Mouse (Mus musculus): ENCODE measurements around the gene Ak5.

DNA sequence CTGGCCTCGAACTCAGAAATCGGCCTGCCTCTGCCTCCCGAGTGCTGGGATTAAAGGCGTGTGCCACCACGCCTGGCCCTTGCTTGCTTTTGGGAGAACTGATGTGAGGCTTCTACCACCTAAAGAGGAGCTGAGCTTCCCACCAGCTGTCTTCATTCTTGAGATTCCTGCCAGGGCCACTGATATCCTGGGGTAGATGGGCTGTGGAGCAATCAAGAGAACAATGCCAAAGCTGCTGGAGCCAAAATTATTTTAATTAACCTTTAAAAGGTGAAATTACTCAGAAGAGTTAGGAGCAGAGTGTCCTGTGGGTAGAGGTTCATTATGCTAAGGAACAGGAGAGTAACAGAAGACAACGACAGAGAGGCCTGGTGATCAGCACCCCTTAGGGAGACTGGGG is 202.8 kb downstream of the Ak5 start:
- TF ChIP-seq CTCF (IDR thresholded peaks at IDR 0.05; ENCODE audit: low read depth): no peak
- no peak for TF ChIP-seq EP300 (IDR thresholded peaks at IDR 0.05; ENCODE audit: low read depth)

All from heart, postnatal 0 days (tissue).